Mouse (Mus musculus): ENCODE data around the gene Gm8362.
"Not testable (repeated sequence)": the region's sequence is repeated elsewhere in the genome, so short reads cannot be mapped to it uniquely, and the experiment has no call there.

Gm8362 gene

DNA sequence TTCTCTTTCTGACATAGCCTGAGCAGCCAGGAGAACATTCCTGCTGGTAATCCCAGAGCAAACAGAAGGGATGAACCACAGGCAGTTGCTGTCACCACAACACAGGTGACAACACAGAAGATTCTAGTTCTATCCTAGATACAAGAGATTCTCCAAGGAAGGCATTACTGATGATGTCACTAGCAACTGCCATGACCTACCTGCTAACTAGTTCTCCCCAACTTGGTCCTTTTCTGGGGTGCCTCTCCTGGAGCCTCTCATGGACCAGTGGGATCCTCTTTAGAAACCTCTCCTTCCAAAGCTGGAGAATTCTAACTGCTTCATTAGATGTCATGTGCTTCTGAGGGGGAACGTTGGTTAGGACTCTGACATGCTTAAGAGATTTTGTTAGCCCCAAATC lies at the start of gene Gm8362:
Gene Gm8362, minus strand, starts transcription at position 101 of the 400 bp plus-strand sequence.
- not testable (repeated sequence) for DNase-seq (ENCODE audit: low read depth in 1 of 2, low spot score in 2 of 2)

DNA sequence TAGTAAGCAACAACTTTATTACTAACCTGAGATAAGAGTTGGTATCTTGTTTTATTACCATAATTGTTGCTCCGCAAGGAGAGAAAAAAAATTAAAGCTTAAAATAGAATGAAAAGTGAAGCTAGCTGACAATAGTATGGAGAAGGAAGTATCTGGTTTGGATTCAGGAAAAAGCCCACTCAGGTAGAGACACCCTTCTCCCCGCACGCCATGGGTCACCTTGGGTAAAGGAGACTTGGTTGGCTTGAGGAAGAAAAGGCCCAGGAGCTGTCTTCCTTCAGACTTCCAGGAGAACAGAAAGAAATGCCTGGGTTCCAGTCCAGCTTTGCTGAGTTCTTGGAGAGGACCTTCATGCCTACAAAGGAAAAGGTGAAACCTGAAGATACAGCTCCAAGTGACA lies 49.1 kb upstream of the Gm8362 start:
- DNase-seq (ENCODE audit: low read depth in 1 of 2, low spot score in 2 of 2), result not testable (repeated sequence)

DNA sequence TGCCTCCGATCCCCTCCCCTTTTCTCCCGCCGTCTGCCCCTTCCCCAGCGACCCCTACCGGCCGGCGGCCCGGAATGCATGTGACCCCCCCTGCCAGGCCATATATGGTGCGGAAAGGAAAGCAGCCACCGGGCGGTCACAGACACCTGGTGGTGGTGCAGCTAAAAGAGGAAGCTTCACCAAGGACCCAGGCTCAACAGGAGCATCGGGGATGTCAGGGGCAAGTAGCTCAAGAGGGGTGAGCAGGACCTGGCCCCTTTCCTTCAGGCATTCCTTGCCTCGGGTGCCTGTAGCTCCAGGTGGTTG lies 17.0 kb downstream of the Gm8362 start:
- not testable (repeated sequence) for DNase-seq (ENCODE audit: low read depth in 1 of 2, low spot score in 2 of 2)

DNA sequence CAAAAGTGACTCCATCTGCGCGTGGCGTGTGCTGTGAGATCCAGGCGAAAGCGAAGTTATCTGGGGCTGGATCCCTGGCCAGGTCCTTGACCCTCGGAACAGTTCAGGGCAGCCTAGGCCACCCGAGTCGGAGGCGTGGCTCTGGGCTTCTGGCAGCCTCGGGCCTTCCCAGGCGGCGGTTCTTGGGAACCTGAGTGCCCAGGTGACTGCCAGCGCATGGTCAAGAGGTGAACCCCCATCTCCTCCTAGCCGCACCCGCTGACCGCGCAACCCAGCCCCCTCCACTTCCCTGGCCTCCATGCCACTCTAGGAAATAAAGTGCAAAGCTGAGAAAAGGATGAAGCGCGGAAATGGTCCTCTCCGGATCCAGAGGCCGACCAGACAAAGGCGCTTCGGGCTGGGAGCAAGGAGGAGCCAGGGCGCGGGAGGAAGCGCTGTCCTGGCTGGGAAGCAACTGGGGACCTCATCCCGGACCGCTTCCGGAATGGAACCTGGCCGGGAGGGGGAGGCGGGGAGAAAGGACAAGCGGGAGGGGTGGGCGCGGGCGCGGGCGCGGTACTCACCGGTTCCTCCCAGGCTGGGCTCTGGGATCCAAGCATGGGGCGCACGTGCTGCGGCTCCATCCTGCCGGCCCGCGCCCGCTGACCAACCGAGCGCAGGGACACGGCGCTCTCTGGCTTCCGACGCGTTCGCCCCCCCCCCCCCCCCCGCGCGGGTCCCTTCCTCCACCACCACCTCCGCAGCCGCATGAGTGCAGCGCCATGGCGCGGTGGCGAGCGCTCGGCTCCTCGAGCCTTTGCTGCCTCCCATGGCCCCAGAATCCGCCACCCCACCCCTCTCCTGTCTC lies 17.6 kb downstream of the Gm8362 start:
- DNase-seq (ENCODE audit: low read depth in 1 of 2, low spot score in 2 of 2), result not testable (repeated sequence)

DNA sequence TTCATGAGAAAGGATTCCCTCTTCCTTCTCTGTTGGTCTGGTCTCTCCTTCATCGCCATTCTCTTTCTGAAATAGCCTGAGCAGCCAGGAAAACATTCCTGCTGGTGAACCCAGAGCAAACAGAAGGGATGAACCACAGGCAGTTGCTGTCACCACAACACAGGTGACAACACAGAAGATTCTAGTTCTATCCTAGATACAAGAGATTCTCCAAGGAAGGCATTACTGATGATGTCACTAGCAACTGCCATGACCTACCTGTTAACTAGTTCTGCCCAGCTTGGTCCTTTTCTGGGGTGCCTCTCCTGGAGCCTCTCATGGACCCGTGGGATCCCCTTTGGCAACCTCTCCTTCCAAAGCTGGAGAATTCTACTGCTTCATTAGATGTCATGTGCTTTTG lies 32.0 kb downstream of the Gm8362 start, which contains the start of gene Gm3636:
Gene Gm3636, minus strand, starts transcription at position 101 of the 400 bp plus-strand sequence.
- not testable (repeated sequence) for DNase-seq (ENCODE audit: low read depth in 1 of 2, low spot score in 2 of 2)

DNA sequence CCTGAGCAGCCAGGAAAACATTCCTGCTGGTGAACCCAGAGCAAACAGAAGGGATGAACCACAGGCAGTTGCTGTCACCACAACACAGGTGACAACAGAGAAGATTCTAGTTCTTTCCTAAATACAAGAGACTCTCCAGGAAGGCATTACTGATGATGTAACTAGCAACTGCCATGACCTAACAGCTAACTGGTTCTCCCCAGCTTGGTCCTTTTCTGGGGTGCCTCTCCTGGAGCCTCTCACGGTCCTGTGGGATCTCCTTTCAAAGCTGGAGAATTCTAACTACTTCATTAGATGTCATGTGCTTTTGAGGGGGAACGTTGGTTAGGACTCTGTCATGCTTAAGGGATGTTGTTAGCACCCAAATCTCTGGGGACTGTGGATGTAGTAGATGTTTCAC lies 54.1 kb downstream of the Gm8362 start, which contains the start of gene Gm8050:
Gene Gm8050, minus strand, starts transcription at position 101 of the 400 bp plus-strand sequence.
- DNase-seq (ENCODE audit: low read depth in 1 of 2, low spot score in 2 of 2), result not testable (repeated sequence)

Data from monocyte, adult 2 months (primary cell).